Mouse (Mus musculus) forelimb bud, embryonic 11.5 days (tissue): ENCODE data around the gene Ttll13.

ENCODE experiments used
- DNase-seq: peaks from one replicate; pipeline ENCODE4 v3.0.0-alpha.2; 2012; ENCODE audit warnings: low read depth, low spot score

The Ttll13 gene

DNA sequence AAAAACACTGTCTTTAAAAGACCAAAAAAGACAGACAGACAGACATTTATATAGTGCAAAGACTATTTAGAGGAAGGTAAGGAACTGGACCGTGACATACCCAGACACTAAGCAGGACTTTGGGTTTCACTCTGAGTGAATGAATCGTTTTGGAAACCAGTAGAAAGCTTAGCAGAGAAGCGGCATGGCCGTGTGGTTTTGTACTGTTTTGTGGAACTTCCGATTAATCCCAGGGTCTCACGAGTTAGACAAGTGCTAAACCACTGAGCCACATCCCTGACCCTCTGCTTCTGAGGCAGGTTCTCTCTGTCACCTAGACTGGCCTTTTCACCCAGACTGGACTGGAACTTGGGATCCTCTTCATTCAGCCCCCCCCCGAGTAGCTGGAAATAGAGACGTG lies 31.7 kb upstream of the Ttll13 start:
- no peak for DNase-seq

DNA sequence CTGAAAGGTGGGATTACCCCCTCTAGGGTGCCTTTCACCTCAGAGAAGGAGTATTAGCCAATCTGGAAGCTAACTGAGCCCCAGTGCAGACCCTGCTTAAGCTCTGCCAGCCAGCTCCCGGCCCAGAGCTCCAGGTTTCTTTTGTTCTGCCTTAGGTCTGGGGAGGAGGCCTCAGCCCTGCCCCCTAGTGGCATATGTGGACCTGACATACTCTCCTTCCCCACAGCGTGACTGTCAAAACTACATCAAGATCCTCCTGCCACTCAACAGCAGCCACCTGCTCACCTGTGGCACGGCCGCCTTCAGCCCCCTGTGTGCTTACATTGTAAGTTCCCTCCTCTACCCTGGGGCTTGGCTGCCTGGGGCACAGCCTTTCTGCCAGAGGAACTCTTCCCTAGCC lies 30.8 kb upstream of the Ttll13 start:
- DNase-seq, result peak; percentile 80

DNA sequence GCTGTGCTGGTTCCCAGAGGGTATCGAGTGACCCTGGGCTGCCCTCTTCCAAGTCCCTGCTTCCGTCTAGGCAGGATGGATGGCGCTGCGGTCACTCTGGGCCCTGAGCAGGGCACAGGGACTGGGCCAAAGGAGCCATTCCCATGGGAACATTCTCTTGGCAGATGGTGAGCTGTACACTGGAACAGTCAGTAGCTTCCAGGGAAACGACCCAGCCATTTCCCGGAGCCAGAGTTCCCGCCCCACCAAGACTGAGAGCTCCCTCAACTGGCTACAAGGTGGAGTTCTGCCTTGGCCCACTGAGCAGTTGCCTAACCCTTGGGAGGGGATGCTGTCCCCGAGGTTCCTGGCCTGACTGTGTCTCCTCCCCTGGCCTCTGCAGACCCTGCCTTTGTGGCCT lies 29.6 kb upstream of the Ttll13 start:
- no peak for DNase-seq

DNA sequence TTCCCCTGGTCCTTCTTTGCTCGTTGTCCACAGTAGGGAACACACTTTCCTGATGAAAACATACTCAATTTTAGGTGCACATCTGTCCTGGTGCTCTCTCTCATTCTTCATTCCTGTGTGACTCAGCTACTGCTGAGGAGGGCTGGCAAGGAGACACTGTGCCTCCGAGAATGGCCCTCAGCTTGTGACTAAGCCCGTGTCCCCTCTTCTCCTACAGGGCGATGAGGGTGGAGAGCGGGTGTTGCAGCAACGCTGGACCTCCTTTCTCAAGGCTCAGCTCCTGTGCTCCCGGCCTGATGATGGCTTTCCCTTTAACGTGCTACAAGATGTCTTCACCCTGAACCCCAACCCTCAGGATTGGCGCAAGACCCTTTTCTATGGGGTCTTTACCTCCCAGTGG lies 27.5 kb upstream of the Ttll13 start:
- DNase-seq, result no peak

DNA sequence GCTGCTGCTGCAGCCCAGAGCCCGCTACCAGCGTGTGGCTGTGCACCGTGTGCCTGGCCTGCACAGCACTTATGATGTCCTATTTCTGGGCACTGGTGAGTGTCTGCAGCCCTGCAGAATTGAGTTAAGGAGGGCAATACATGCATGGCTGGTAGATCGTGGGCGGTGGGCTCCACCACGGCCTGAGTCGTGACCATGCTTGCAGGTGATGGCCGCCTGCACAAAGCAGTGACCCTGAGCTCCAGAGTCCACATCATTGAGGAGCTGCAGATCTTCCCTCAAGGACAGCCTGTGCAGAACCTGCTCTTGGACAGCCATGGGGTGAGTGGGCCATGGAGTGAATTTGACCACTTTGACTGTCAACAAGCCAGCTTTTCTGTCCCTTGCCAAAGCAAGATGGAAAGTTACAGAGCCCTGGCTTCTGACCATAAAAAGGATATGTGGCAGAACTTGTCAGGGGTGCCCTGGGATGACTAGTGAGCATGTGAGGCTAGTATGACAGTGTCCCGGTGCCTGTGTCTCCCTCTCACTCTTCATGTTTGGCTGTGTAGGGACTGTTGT lies 25.9 kb upstream of the Ttll13 start:
- no peak for DNase-seq

DNA sequence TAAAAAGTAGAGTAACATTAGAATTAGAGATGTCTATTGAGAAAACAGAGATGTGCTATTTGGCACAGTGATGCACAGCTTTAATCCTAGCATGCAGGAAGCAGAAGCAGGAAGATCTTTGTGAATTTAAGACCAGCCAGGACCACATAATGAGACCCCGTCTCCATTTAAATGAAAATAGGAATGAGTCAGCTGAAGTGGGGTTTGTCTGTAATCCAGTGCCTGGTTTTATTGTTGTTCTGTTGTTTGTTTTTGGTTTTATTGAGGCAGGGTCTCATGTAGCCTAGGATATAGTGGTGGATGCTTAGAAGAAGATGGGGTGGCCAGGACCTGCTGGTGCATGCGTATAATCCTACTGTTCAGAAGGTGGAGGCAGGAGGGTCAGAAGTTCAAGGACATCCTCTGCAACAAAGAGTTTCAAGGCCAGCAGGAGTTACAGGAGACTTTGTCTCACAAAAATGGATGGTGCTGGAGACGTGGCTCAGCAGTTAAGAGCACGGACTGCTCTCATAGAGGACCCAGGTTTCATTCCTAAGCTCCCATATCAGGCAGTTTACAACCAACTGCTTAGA lies 24.9 kb upstream of the Ttll13 start:
- DNase-seq, result no peak

DNA sequence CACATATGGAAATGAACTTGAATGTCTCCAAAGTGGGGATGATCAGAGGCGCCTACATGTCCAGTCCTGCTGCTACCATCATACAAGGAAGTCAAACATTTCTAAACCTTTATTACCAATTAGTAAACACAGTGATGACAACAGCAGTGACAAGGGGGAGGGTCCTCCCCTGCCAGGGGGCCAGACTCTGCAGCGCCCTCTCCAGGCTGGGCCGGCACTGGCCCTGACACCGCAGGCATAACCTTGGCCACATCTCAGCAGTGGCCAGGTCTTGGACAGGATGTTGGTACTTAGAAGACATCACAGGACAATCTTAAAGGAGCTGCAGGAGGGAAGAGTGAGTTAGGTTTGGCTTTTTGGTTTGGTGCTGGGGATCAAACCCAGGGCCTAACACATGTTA lies 19.1 kb upstream of the Ttll13 start:
- DNase-seq, result no peak

DNA sequence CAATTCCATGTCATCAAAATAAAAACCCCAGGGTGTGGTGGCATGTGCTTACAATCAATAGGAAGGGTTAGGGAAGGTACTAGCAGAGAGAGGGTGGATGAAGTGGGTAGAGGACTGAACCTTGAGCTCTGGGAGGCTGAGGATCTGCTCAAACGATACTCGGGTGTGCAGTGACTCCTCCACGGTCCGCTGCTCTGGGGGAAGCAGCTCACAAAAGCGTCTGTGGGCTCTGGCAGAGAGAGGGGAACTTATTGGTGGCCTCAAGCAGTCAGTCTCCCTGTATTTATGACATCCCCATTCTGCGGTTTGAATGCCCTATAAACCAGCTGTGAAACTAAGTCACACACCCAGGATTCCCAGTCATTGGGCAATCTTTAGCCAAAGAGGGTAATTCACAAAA lies 16.0 kb upstream of the Ttll13 start:
- no peak for DNase-seq

DNA sequence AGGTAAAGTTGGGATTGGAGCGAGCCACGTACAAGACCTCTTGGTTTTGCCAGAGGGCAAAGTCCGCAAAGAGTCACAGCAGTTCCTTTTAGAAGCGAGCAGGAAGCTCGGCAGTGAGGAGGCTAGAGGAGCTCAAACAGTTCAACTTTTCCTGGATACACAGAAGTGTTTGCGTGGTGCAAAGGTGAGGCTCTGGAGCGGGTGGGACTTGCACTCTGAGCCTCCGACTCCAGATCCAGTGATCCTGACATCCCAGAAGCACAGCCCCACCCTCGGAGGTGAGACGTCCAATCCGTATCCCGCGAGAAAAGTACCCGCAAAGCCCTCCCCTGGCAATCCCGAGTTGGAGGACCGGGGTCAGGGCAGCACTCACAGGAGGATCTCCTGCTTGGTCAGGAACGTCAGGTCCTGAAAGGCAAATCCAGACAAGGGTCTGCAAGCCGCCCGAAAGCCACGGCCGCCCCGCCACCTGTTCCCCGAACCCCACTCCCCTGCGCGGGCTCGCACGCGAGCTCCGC lies 14.1 kb upstream of the Ttll13 start:
- no peak for DNase-seq

DNA sequence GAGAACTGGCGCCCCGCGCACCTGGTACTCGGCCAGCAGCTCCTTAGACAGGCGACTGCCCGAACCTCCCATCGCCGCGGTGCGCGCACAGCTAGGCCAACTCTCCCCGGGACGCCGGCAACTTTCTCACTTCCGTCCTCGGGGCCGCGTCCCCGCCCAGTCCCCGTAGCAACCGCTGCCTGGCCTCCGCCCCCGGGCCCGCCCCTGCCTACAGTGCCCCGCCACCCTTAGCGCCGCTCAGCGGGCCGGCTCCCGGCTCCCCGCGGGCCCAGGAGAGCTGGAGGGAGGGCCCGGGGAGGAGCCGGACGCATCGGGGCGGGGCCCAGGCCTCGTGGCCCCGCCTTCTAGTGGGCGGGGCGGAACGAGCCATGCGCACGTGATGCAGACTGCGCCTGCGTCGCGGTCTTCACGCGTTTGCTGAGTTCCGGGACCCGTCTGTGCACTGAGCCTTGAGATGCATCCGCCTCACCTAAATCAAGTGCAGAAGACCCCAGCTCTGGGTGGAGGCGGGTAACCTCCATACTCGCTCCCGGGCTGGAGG lies 13.6 kb upstream of the Ttll13 start, which contains the start of the genes Cib1 and Gdpgp1:
TSS of gene Cib1 (minus strand) at position 325 of the 541 bp plus-strand sequence.
TSS of gene Gdpgp1 (plus strand) at position 377 of the 541 bp plus-strand sequence.
- DNase-seq, result peak; percentile 99

DNA sequence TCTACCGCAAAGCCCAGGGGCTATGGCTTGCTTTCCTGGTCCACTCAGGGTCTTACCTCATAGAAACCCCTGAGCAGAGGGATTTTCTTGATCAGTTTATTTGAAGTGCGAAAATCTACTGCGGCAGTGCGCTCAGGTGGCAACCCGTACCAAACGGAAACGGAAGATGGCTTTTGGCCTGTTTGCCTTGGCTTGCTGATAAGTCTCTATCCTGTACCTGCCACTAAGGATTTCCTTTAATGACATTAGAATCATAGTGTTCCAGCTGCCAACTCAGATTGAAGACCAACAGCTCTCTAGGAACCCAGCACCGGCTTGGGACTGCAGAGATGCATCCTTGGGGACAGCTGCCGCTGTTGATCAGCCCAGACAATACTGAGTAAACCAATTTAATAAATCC lies 12.4 kb upstream of the Ttll13 start:
- no peak for DNase-seq

DNA sequence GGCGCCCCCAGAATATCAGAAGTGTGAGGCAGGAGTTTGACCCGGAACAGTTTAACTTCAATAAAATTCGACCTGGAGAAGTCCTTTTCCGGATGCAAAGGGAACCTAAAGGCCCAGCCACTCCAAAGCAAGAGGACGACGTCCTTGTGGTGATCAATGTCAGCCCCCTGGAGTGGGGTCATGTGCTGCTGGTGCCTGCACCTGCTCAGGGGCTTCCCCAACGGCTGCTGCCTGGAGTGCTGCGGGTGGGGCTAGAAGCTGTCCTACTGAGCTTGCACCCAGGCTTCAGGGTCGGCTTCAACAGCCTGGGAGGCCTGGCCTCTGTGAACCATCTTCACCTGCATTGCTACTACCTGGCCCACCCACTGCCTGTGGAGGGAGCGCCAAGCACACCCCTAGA lies 7.6 kb upstream of the Ttll13 start:
- no peak for DNase-seq

DNA sequence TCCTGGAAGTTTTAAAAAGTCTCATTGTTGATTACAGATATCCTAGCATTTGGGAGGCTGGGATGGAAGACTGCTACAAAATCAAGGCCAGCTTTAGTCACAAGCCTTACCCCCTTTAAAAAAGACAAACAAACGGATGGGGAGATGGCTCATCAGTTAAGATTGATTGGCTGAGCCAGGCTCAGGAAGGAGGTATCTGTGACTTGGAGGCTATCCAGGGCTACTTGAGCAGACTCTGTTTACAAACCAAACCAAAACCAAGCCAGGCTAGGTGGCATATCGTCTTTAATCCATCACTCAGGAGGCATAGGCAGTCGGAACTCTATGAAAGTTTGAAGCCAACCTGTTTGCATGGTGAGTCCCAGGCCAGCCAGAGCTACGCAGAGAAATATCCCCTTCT lies 4.5 kb upstream of the Ttll13 start:
- no peak for DNase-seq

DNA sequence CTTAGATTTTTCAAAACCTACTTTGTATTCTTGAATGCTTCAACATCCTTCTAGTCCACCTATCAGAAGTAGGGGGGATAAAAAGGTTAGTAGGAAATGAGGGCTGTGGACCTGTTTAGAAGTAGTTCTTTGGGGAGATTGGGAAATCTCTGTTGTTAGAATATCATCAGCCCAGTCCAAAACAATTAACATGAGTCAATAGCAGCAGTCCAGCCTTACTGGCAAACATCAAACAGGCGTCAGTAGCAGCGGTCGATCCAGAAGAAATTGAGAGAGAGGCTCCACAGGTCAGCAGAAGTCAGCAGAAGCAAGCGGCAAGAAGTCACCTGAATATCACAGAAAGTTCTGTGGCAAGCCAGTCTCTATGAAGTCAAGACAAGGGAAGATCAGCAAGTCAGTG lies 1.3 kb upstream of the Ttll13 start:
- DNase-seq, result no peak

DNA sequence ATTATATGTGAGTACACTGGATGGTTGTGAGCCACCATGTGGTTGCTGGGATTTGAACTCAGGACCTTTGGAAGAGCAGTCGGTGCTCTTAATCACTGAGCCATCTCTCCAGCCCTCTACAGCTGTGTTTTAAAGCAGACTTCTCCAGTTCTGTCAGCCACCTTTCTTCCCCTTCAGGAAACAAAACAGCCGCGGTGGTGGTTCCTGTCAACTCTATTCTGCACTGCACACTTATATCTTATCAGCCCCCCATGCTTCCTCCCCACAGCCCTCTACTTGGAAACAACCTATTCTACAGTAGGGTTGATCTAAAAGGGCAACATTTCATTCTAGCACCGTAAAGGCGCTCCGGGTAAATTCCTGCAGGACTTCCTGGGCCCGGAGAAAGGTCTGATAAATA lies 683 bp downstream of the Ttll13 start:
- DNase-seq, result no peak

DNA sequence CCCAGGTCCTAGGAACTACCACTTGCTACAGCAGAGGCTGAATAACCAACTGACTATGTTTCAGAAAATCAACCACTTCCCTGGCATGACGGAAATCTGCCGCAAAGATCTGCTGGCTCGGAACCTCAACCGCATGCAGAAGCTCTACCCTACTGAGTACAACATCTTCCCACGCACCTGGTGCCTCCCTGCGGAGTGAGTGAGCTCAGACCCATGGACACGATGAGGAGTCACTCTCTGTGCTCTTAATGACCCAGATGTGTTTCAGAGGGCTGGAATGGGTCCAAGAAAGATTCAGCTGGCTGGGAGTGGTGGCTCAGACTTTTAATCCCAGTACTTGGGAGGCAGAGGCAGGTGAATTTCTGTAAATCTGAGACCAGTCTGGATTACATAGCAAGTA lies 6.3 kb downstream of the Ttll13 start:
- DNase-seq, result no peak

DNA sequence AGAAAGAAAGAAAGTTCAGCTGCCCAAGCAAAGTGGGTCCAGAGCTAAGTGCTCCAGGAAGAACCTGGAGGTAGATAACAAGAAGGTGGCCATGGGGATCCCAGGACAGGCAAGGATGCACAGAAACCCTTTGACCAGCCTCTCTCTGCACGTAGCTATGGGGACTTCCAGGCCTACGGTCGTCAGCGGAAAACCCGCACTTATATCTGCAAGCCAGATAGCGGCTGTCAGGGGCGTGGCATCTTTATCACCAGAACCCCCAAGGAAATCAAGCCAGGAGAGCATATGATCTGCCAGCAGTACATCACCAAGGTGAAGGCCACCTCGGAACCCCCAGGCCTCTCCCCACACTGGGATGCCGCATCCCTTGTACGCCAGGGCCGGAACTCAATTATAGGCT lies 6.7 kb downstream of the Ttll13 start:
- no peak for DNase-seq

DNA sequence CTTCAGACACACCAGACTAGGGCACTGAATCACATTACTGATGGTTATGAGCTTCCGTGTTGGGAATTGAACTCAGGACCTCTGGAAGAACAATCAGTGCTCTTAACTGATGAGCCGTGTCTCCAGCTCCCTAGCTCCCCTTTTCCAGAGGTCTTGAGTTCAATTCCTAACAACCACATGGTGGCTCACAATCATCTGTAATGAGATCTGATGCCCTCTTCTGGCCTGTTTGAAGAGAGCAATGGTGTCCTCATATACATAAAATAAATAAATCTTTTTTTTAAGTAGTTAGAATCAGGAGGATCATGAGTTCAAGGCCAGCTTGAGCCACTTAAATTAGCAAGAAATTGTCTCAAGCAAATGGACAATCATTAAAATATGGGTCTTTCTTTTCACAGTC lies 9.8 kb downstream of the Ttll13 start:
- no peak for DNase-seq

DNA sequence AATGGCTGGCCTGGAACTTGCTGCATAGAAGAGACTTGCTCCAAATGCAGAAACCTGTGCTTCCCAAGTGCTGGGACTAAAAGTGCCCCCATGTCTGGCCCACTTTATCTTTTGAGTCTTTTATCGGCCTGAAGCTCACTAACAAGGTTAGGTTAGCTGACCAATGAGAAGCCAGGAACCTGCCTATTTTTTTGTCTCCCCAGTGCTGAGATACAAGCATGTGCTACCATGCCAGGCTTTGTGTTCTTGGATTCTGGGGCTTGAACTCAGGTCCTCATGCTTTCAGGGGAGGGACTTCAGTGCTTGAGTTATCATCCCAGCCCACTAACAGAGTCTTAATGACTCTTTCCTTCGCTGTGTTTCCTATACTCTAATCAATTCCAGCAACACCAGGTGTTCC lies 11.5 kb downstream of the Ttll13 start:
- DNase-seq, result no peak

DNA sequence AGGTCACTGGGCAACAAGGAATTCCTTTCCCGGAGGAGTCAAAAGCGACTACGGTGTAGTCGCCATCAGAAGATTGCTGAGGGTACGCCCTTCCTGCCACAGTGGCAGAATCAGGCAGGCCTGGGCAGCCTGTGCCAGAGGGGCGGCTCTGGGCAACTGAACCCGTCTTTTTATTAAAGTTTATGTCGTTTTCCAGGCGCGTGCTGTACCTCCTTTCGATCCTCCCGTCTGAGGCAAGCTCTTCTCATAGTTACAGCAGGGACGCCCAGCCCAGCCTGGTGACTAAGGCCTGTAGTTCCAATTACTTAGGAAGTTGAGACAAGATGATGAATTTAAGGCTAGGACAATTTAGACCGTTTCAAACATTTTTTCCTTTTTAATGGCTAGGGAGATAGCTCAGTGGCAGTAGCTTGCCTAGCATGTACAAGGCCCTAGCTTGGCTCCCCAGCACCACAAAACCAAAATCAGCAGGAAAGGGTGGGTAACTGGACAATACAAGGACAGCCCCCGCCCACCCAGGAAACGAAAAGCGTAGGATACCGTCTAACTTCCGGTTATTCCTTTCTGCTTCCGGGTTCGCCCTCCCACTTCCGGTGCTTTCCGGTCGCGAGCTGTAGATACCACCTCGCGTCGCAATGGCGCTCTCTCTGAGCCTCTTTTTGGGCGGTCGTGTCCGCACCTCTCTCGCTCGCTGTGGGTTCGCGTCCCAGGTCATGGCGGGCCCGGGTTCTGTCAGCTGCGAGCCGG lies 14.6 kb downstream of the Ttll13 start, which contains the start of gene Ngrn:
TSS of gene Ngrn (plus strand) at position 591 of the 747 bp plus-strand sequence.
- peak; percentile 81 for DNase-seq

DNA sequence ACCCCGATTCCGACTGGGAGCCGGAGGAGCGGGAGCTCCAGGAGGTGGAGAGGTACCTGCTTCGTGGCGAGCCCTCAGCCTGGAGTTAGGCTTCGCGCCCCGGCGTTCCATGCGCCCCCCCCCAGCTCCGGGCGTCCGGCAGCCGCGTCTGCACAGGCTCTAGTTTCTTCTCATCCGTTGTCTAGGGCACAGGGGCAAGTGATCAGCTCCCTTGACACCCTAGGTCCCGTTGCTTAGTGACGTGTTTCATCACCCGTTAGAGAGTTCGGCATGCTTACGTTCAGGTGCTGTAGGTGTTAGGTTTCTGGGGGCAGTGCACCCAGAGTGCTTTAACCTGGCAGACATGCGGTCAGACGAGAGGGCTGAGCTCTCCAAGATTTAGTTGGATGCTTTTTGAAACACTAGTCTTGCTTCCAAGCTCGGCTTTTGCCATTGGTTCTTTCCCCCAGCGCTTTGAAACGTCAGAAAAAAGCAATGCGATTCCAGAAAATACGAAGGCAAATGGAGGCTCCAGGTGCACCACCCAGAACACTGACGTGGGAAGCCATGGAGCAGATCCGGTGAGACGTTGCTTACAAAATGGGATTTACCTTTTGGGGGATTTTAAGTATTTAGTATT lies 15.3 kb downstream of the Ttll13 start:
- DNase-seq, result peak; percentile 28

DNA sequence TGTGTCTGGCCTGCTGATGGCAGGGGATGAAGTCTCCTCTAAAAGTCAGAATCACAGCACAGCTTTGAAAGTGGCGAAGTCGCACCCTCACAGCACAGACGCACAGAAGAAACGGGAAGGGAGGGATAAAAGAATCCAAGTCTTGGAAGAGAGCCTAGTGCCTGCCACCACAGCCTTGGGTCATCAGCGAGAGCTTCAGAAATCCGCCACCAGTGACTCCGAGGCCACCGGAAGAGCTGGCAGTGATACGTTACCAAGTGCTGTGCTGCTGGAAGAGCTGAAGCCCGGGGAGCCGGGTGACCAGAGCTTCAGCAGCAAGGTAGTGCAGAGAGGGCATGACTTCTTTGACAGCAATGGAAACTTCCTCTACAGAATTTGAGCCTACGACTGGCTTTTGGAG lies 18.4 kb downstream of the Ttll13 start:
- no peak for DNase-seq
